In genomic region chr6:115946389-115946788, GRCm38 (mm10) we compare ENCODE assay signal across 14 mouse cellular contexts. TPM values are rescaled to one million over a fixed set of nuclear protein-coding genes. Genes with fewer than 3 reads are reported as not detected.
A peak's percentile ranks its signal among the peaks of the same experiment; 100 is the strongest.
DNase-seq lines count a peak whose midpoint lies in the region; ATAC-seq and TF ChIP-seq lines count a peak whose summit lies in the region.
"Had no signal": no experiment of that assay in that cellular context is flagged by ENCODE, and none has a peak within 500 bp of the region (broad histone marks: within the 10 kb centered on the region; RNA-seq: fewer than 3 reads in every experiment).

No protein-coding gene starts in this region.

- no peak overlapping the region for H3K4me3 ChIP-seq in forebrain, embryonic 10.5 days
- no peak overlapping the region for H3K4me3 ChIP-seq in forebrain, embryonic 11.5 days (ENCODE audit: low read depth, low read length)
- H3K4me3 ChIP-seq in forebrain, postnatal 0 days (ENCODE audit: low read depth, low read length), result no peak overlapping the region
- H3K4me3 ChIP-seq in myocyte, result no peak overlapping the region
- H3K4me3 ChIP-seq: liver, embryonic 12.5 days had no signal

- no peaks in the 10 kb centered on the region for H3K79me2 ChIP-seq in myocyte (ENCODE audit: control insufficient read depth, insufficient read depth)

- 0 out of 2 replicates have a peak overlapping the region, but pooled peaks have one; percentile 13 for H3K27ac ChIP-seq in forebrain, embryonic 10.5 days
- H3K27ac ChIP-seq in forebrain, embryonic 11.5 days (ENCODE audit: low read depth, low read length), result no peak overlapping the region
- H3K27ac ChIP-seq in forebrain, postnatal 0 days (ENCODE audit: low read depth, low read length), result no peak overlapping the region
- H3K27ac ChIP-seq: liver, embryonic 12.5 days had no signal

- H3K9me3 ChIP-seq in forebrain, embryonic 10.5 days, result no peaks in the 10 kb centered on the region
- no peaks in the 10 kb centered on the region; the same call in 1 of the 2 replicates for H3K9me3 ChIP-seq in forebrain, embryonic 11.5 days (ENCODE audit: control insufficient read depth, low read length)
- H3K9me3 ChIP-seq in forebrain, postnatal 0 days (ENCODE audit: low read length), result 0 out of 2 replicates have a peak, but pooled peaks cover under 1% of the 10 kb centered on the region
- H3K9me3 ChIP-seq: liver, embryonic 12.5 days had no signal

- ATAC-seq in forebrain, embryonic 11.5 days (replicated peaks; ENCODE audit: low FRiP score), result no peak
- ATAC-seq in forebrain, postnatal 0 days, result peak; percentile 40
- ATAC-seq: liver, embryonic 12.5 days had no signal

- no peaks in the 10 kb centered on the region for H3K27me3 ChIP-seq in forebrain, embryonic 10.5 days (ENCODE audit: poor library complexity, severe bottlenecking)
- H3K27me3 ChIP-seq in forebrain, embryonic 11.5 days (ENCODE audit: control insufficient read depth, insufficient read depth, low read length), result no peaks in the 10 kb centered on the region
- H3K27me3 ChIP-seq in forebrain, postnatal 0 days (ENCODE audit: insufficient read depth, low read length), result no peaks in the 10 kb centered on the region
- H3K27me3 ChIP-seq in myocyte (ENCODE audit: control insufficient read depth, insufficient read depth, insufficient read length), result no peaks in the 10 kb centered on the region
- H3K27me3 ChIP-seq: liver, embryonic 12.5 days had no signal

- no peaks in the 10 kb centered on the region for H3K36me3 ChIP-seq in forebrain, embryonic 10.5 days (replicated peaks)
- no peaks in the 10 kb centered on the region for H3K36me3 ChIP-seq in forebrain, embryonic 11.5 days (ENCODE audit: control insufficient read depth, insufficient read depth, low read length)
- H3K36me3 ChIP-seq in forebrain, postnatal 0 days (ENCODE audit: insufficient read depth), result no peaks in the 10 kb centered on the region
- H3K36me3 ChIP-seq in myocyte (ENCODE audit: control insufficient read depth, insufficient read depth), result no peaks in the 10 kb centered on the region
- H3K36me3 ChIP-seq: liver, embryonic 12.5 days had no signal

- H3K4me2 ChIP-seq in forebrain, embryonic 11.5 days (ENCODE audit: low read depth, low read length, severe bottlenecking), result no peak overlapping the region
- no peak overlapping the region for H3K4me2 ChIP-seq in forebrain, postnatal 0 days (ENCODE audit: low read depth)
- no peak overlapping the region for H3K4me2 ChIP-seq in myocyte (ENCODE audit: low read depth)
- H3K4me2 ChIP-seq: liver, embryonic 12.5 days had no signal

- H3ac ChIP-seq in myocyte (ENCODE audit: control insufficient read depth, insufficient read length), result no peak overlapping the region

- DNase-seq in forebrain, embryonic 10.5 days (ENCODE audit: extremely low spot score, low spot score), result no peak
- no peak for DNase-seq in forebrain, embryonic 11.5 days (ENCODE audit: low spot score)
- peak; percentile 61 for DNase-seq in ovary, adult 18-20 months (ENCODE audit: low spot score)
- no peak for DNase-seq in ovary, postnatal 10 days (ENCODE audit: low spot score)
- DNase-seq in forebrain, postnatal 0 days, result no peak
- no peak for DNase-seq in layer of hippocampus, adult 9-11 months
- no peak for DNase-seq in thymus, postnatal 0 days (ENCODE audit: low spot score)
- DNase-seq: cerebellum, adult 18-20 months; kidney, postnatal 10 days had no signal

- TF ChIP-seq POLR2A in myocyte (IDR thresholded peaks at IDR 0.05; ENCODE audit: insufficient read length, low read depth), result no peak

- 77% methylated on average over 6 of the region's 6 CpGs for WGBS in forebrain, embryonic 10.5 days
- 77% methylated on average over 6 of the region's 6 CpGs for WGBS in forebrain, embryonic 11.5 days
- WGBS in forebrain, postnatal 0 days, result 30% methylated on average over 6 of the region's 6 CpGs

- H3K9ac ChIP-seq in forebrain, embryonic 11.5 days (ENCODE audit: low read length), result no peak overlapping the region
- no peak overlapping the region for H3K9ac ChIP-seq in forebrain, postnatal 0 days
- H3K9ac ChIP-seq: liver, embryonic 12.5 days had no signal

- no peak for TF ChIP-seq CTCF in forebrain, postnatal 0 days (IDR thresholded peaks at IDR 0.05; ENCODE audit: low read depth)

- peaks cover 5% of the 10 kb centered on the region for H3K4me1 ChIP-seq in forebrain, embryonic 10.5 days
- H3K4me1 ChIP-seq in forebrain, embryonic 11.5 days (replicated peaks; ENCODE audit: control insufficient read depth, insufficient read depth, low read length), result no peaks in the 10 kb centered on the region
- no peaks in the 10 kb centered on the region for H3K4me1 ChIP-seq in forebrain, postnatal 0 days (ENCODE audit: insufficient read depth)

TF ChIP-seq in myocyte, 11 proteins besides CTCF, POLR2A, EP300 and RAD21:
- TF ChIP-seq MYOG (IDR thresholded peaks at IDR 0.05; ENCODE audit: control insufficient read depth in 1 of 3, insufficient read depth in 1 of 3, insufficient read length in 2 of 3, low read depth in 2 of 3) (peak in 2 of 3 experiments; percentile 72 to 75), MYOD1 (IDR thresholded peaks at IDR 0.05; ENCODE audit: control insufficient read depth in 1 of 3, insufficient read length in 2 of 3, low read depth in 2 of 3) (peak in 2 of 3 experiments; percentile 21 to 48), REST (IDR thresholded peaks at IDR 0.05; ENCODE audit: insufficient read depth, insufficient read length) (no peak), USF1 (IDR thresholded peaks at IDR 0.05; ENCODE audit: low read depth) (no peak), MAX (IDR thresholded peaks at IDR 0.05; ENCODE audit: low read depth) (no peak), TCF3 (IDR thresholded peaks at IDR 0.05; ENCODE audit: insufficient read length, low read depth) (no peak), CEBPB (IDR thresholded peaks at IDR 0.05; ENCODE audit: insufficient read depth, poor library complexity, severe bottlenecking) (no peak), POLR2AphosphoS2 (IDR thresholded peaks at IDR 0.05; ENCODE audit: insufficient read length, low read depth) (no peak), SRF (IDR thresholded peaks at IDR 0.05; ENCODE audit: control insufficient read depth, insufficient read length, low read depth) (no peak), TCF12 (IDR thresholded peaks at IDR 0.05; ENCODE audit: insufficient read depth, poor library complexity, severe bottlenecking) (no peak), E2F4 (IDR thresholded peaks at IDR 0.05; ENCODE audit: insufficient read depth) (no peak)

RNA-seq across cellular contexts. Expression of gene H1foo, which starts 1.7 kb away (rescaled TPM):
- polyA plus RNA-seq in forebrain, embryonic 10.5 days (2016; fragmentation: Nextera tagmentation; extraction: Ambion mirVana), result not detected in 2 replicates
- not detected in 2 replicates for polyA plus RNA-seq in forebrain, embryonic 11.5 days (2014; fragmentation: Nextera tagmentation; extraction: Ambion mirVana)
- total RNA-seq in forebrain, postnatal 0 days (2014; rRNA removed), result not detected in 2 replicates
- polyA plus RNA-seq in forebrain, postnatal 0 days (2015; fragmentation: Nextera tagmentation; extraction: Ambion mirVana), result not detected in 2 replicates
- polyA plus RNA-seq in myocyte (2012; fragmentation: generic; extraction: Trizol), result not detected
- 0.23 and 0.28 TPM in 2 replicates for polyA plus RNA-seq in thymus, postnatal 0 days (2015; fragmentation: Nextera tagmentation; extraction: Ambion mirVana)
- total RNA-seq: ES-E14; neutrophil, adult 5-6 weeks had no signal
- polyA plus RNA-seq: liver, embryonic 12.5 days; stomach, embryonic 14.5 days had no signal

RNA-seq across cellular contexts. Expression of gene Rho, which starts 14.8 kb away (rescaled TPM):
- 0.06 and 0.10 TPM in 2 replicates for polyA plus RNA-seq in forebrain, embryonic 10.5 days (2016; fragmentation: Nextera tagmentation; extraction: Ambion mirVana)
- polyA plus RNA-seq in forebrain, embryonic 11.5 days (2014; fragmentation: Nextera tagmentation; extraction: Ambion mirVana), result 0.09 TPM in 2 replicates
- 0.23 and 0.57 TPM in 2 replicates for total RNA-seq in forebrain, postnatal 0 days (2014; rRNA removed)
- polyA plus RNA-seq in forebrain, postnatal 0 days (2015; fragmentation: Nextera tagmentation; extraction: Ambion mirVana), result 0.08 TPM in 1 of 2 replicates, not detected in the other
- 0.19 TPM for polyA plus RNA-seq in myocyte (2012; fragmentation: generic; extraction: Trizol)
- 0.10 TPM in 1 of 2 replicates, not detected in the other for polyA plus RNA-seq in thymus, postnatal 0 days (2015; fragmentation: Nextera tagmentation; extraction: Ambion mirVana)
- polyA plus RNA-seq: liver, embryonic 12.5 days had no signal

RNA-seq across cellular contexts. Expression of gene Plxnd1, which starts 48.4 kb away (rescaled TPM):
- polyA plus RNA-seq in forebrain, embryonic 10.5 days (2016; fragmentation: Nextera tagmentation; extraction: Ambion mirVana), result 23.9 and 28.0 TPM in 2 replicates
- 23.9 and 25.5 TPM in 2 replicates for polyA plus RNA-seq in forebrain, embryonic 11.5 days (2014; fragmentation: Nextera tagmentation; extraction: Ambion mirVana)
- total RNA-seq in forebrain, postnatal 0 days (2014; rRNA removed), result 44.1 and 63.3 TPM in 2 replicates
- polyA plus RNA-seq in forebrain, postnatal 0 days (2015; fragmentation: Nextera tagmentation; extraction: Ambion mirVana), result 16.9 and 17.6 TPM in 2 replicates
- polyA plus RNA-seq in myocyte (2012; fragmentation: generic; extraction: Trizol), result 39.4 TPM
- polyA plus RNA-seq in thymus, postnatal 0 days (2015; fragmentation: Nextera tagmentation; extraction: Ambion mirVana), result 45.4 and 47.4 TPM in 2 replicates
